Mouse (Mus musculus) bone marrow, adult 2 months (tissue): Measurements from ENCODE around the gene 5730522E02Rik.

ENCODE experiments used
- CTCF ChIP-seq: fragments of 200-500 bp; IDR thresholded peaks from 2 replicates; pipeline ENCODE4 v1.5.1; 2011; ENCODE audit warnings: low read length, control low read depth; ENCODE audit not compliant: control insufficient read depth, insufficient read depth
- POLR2A ChIP-seq: fragments of 200-500 bp; IDR thresholded peaks from 2 replicates; pipeline ENCODE4 v1.6.1; 2011; ENCODE audit warnings: low read depth, mild to moderate bottlenecking, control low read depth, low read length, borderline replicate concordance; ENCODE audit not compliant: control insufficient read depth

DNA sequence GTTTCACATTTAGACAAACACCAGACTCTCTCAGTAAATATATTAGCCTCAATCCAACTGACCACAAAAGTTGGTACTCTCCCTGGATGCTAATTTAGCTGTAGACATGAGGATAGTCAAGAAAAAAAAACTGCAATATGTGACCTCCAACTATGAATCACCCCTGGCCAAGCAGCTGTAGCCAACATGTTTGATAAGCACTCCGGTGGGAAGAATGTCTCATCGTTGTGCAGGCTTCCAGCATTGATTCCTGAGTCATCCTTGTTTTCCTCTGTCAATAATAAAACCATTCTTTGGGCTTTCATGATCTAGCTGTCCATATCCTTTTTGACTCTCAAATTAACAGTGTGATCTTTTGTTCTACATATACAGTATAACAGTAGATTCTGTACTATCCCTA is 308.9 kb downstream of the 5730522E02Rik start:
- TF ChIP-seq CTCF = no peak
- TF ChIP-seq POLR2A = no peak
